Mouse (Mus musculus) fibroblast of lung, adult 2 months (primary cell): ENCODE measurements around the gene Ang2.
"Not testable (repeated sequence)": the region's sequence is repeated elsewhere in the genome, so short reads cannot be mapped to it uniquely, and the experiment has no call there.

Experiments used
- DNase-seq: peaks from one replicate; pipeline ENCODE4 v3.0.0-alpha.2; 2011; ENCODE audit warnings: low read depth

Ang2 gene

GRCm38 (mm10) chr14:51199098-51200023 is at the start of gene Ang2:
Gene Ang2, minus strand, starts transcription at chr14:51199148.
- DNase-seq, result peak; percentile 21

GRCm38 (mm10) chr14:51247736-51248135 is 48.8 kb upstream of the Ang2 start:
- DNase-seq, result no peak

- DNase-seq, result peak; percentile 5
Measured at GRCm38 (mm10) chr14:51240899-51241298, 42.0 kb upstream of the Ang2 start.

GRCm38 (mm10) chr14:51237488-51237887 is 38.5 kb upstream of the Ang2 start:
- DNase-seq, result not testable (repeated sequence)

- DNase-seq, result not testable (repeated sequence)
Measured at GRCm38 (mm10) chr14:51229657-51230056, 30.7 kb upstream of the Ang2 start.

- not testable (repeated sequence) for DNase-seq
Measured at GRCm38 (mm10) chr14:51220075-51220474, 21.1 kb upstream of the Ang2 start.

- no peak for DNase-seq
Measured at GRCm38 (mm10) chr14:51203115-51203514, 4.2 kb upstream of the Ang2 start, which contains the start of gene Ear14. Gene Ear14, plus strand, starts transcription at chr14:51203391.

- DNase-seq, result no peak
Measured at GRCm38 (mm10) chr14:51200466-51200865, 1.5 kb upstream of the Ang2 start.

- peak; percentile 22 for DNase-seq
Measured at GRCm38 (mm10) chr14:51200054-51200453, 1.1 kb upstream of the Ang2 start.

GRCm38 (mm10) chr14:51195681-51196080 is 3.3 kb downstream of the Ang2 start:
- no peak for DNase-seq

- DNase-seq, result not testable (repeated sequence)
Measured at GRCm38 (mm10) chr14:51181051-51181450, 17.9 kb downstream of the Ang2 start.

GRCm38 (mm10) chr14:51173843-51174242 is 25.1 kb downstream of the Ang2 start:
- no peak for DNase-seq

- DNase-seq, result not testable (repeated sequence)
Measured at GRCm38 (mm10) chr14:51172947-51173346, 26.0 kb downstream of the Ang2 start.

GRCm38 (mm10) chr14:51172095-51172865 is 26.7 kb downstream of the Ang2 start:
- not testable (repeated sequence) for DNase-seq

- DNase-seq, result no peak
Measured at GRCm38 (mm10) chr14:51166068-51166467, 32.9 kb downstream of the Ang2 start.

GRCm38 (mm10) chr14:51165435-51165834 is 33.5 kb downstream of the Ang2 start:
- DNase-seq, result no peak

- DNase-seq, result not testable (repeated sequence)
Measured at GRCm38 (mm10) chr14:51163323-51163722, 35.6 kb downstream of the Ang2 start.

- DNase-seq, result not testable (repeated sequence)
Measured at GRCm38 (mm10) chr14:51161976-51162375, 37.0 kb downstream of the Ang2 start, which contains the start of gene Rnase2b. Gene Rnase2b, plus strand, starts transcription at chr14:51162260.

GRCm38 (mm10) chr14:51157072-51157471 is 41.9 kb downstream of the Ang2 start:
- DNase-seq, result no peak

- DNase-seq, result no peak
Measured at GRCm38 (mm10) chr14:51156736-51157068, 42.2 kb downstream of the Ang2 start.

GRCm38 (mm10) chr14:51156056-51156735 is 42.8 kb downstream of the Ang2 start:
- no peak for DNase-seq

GRCm38 (mm10) chr14:51152249-51152870 is 46.6 kb downstream of the Ang2 start:
- DNase-seq, result no peak
